ENCODE assay signal across 9 mouse cellular contexts in genomic region chr11:113132078-113133064, GRCm38 (mm10).
DNase-seq lines count a peak whose midpoint lies in the region; ATAC-seq lines count a peak whose summit lies in the region.
"Had no signal": no experiment of that assay in that cellular context is flagged by ENCODE, and none has a peak within 500 bp of the region (broad histone marks: within the 10 kb centered on the region; RNA-seq: fewer than 3 reads in every experiment).

No protein-coding gene starts in this region.

- H3K36me3 ChIP-seq in hindbrain, embryonic 13.5 days = peaks cover 11% of the 10 kb centered on the region
- H3K36me3 ChIP-seq in hindbrain, embryonic 11.5 days (ENCODE audit: control insufficient read depth, insufficient read depth, low read length) = no peaks in the 10 kb centered on the region
- H3K36me3 ChIP-seq in intestine, embryonic 15.5 days = no peaks in the 10 kb centered on the region
- no peaks in the 10 kb centered on the region for H3K36me3 ChIP-seq in lung, embryonic 16.5 days (ENCODE audit: control insufficient read depth, insufficient read depth, low read length)

- no peak for DNase-seq in hindbrain, embryonic 11.5 days (ENCODE audit: low spot score)
- DNase-seq in cerebellum, adult 9-10 months = peak; percentile 38
- DNase-seq in embryo, embryonic 10 days (ENCODE audit: low spot score) = no peak
- DNase-seq in spleen, postnatal 36 days (ENCODE audit: low spot score in 2 of 2) = no peak

- no peaks in the 10 kb centered on the region; the same call in 1 of the 2 replicates for H3K9me3 ChIP-seq in hindbrain, embryonic 13.5 days
- no peaks in the 10 kb centered on the region for H3K9me3 ChIP-seq in hindbrain, embryonic 11.5 days (ENCODE audit: control insufficient read depth, low read length)
- H3K9me3 ChIP-seq in intestine, embryonic 15.5 days = no peaks in the 10 kb centered on the region
- no peaks in the 10 kb centered on the region for H3K9me3 ChIP-seq in lung, embryonic 16.5 days (ENCODE audit: control insufficient read depth, low read length)

- H3K4me2 ChIP-seq in hindbrain, embryonic 13.5 days = no peak overlapping the region
- H3K4me2 ChIP-seq in hindbrain, embryonic 11.5 days (replicated peaks; ENCODE audit: low read depth, low read length) = no peak overlapping the region
- H3K4me2 ChIP-seq in intestine, embryonic 15.5 days (replicated peaks) = 0 out of 2 replicates have a peak overlapping the region, but pooled peaks have one; percentile 19
- H3K4me2 ChIP-seq in lung, embryonic 16.5 days (ENCODE audit: low read depth, low read length) = peak overlapping the region; percentile 42

- H3K27me3 ChIP-seq in hindbrain, embryonic 13.5 days = no peaks in the 10 kb centered on the region
- H3K27me3 ChIP-seq in hindbrain, embryonic 11.5 days (ENCODE audit: control insufficient read depth, insufficient read depth, low read length) = no peaks in the 10 kb centered on the region
- no peaks in the 10 kb centered on the region for H3K27me3 ChIP-seq in intestine, embryonic 15.5 days (replicated peaks)
- no peaks in the 10 kb centered on the region for H3K27me3 ChIP-seq in lung, embryonic 16.5 days (ENCODE audit: control insufficient read depth, insufficient read depth, low read depth, low read length)

- H3K27ac ChIP-seq in hindbrain, embryonic 13.5 days = 0 out of 2 replicates have a peak overlapping the region, but pooled peaks have one; percentile 12
- H3K27ac ChIP-seq in hindbrain, embryonic 11.5 days (ENCODE audit: low read depth, low read length) = no peak overlapping the region
- H3K27ac ChIP-seq in intestine, embryonic 15.5 days = no peak overlapping the region
- H3K27ac ChIP-seq in lung, embryonic 16.5 days (ENCODE audit: low read length) = peak overlapping the region; percentile 98

- no peak overlapping the region for H3K4me3 ChIP-seq in hindbrain, embryonic 13.5 days
- H3K4me3 ChIP-seq in hindbrain, embryonic 11.5 days (ENCODE audit: low read depth, low read length) = no peak overlapping the region
- no peak overlapping the region for H3K4me3 ChIP-seq in intestine, embryonic 15.5 days (replicated peaks)
- H3K4me3 ChIP-seq in lung, embryonic 16.5 days (ENCODE audit: low read length) = 0 out of 2 replicates have a peak overlapping the region, but pooled peaks have one; percentile 17
- H3K4me3 ChIP-seq: erythroblast, embryonic 14.5 days had no signal

- H3K4me1 ChIP-seq in hindbrain, embryonic 13.5 days (replicated peaks) = peaks cover 28% of the 10 kb centered on the region
- peaks cover 4% of the 10 kb centered on the region; the same call in 1 of the 2 replicates for H3K4me1 ChIP-seq in hindbrain, embryonic 11.5 days (replicated peaks; ENCODE audit: control insufficient read depth, insufficient read depth, low read length)
- H3K4me1 ChIP-seq in intestine, embryonic 15.5 days (replicated peaks) = peaks cover 15% of the 10 kb centered on the region
- H3K4me1 ChIP-seq in lung, embryonic 16.5 days (replicated peaks; ENCODE audit: control insufficient read depth, insufficient read depth, low read length) = peaks cover 15% of the 10 kb centered on the region

- H3K9ac ChIP-seq in hindbrain, embryonic 13.5 days = no peak overlapping the region
- no peak overlapping the region for H3K9ac ChIP-seq in hindbrain, embryonic 11.5 days (ENCODE audit: low read depth, low read length)
- no peak overlapping the region for H3K9ac ChIP-seq in intestine, embryonic 15.5 days
- peak overlapping the region; percentile 45; the same call in 1 of the 2 replicates for H3K9ac ChIP-seq in lung, embryonic 16.5 days (ENCODE audit: low read length)

- 71% methylated on average over 23 of the region's 23 CpGs for WGBS in hindbrain, embryonic 13.5 days
- WGBS in hindbrain, embryonic 11.5 days = 81% methylated on average over 23 of the region's 23 CpGs
- 52% methylated on average over 23 of the region's 23 CpGs for WGBS in intestine, embryonic 15.5 days
- 49% methylated on average over 23 of the region's 23 CpGs for WGBS in lung, embryonic 16.5 days

- no peak; the same call in 1 of the 2 replicates for ATAC-seq in hindbrain, embryonic 13.5 days (ENCODE audit: low FRiP score)
- no peak for ATAC-seq in hindbrain, embryonic 11.5 days (ENCODE audit: low FRiP score)
- ATAC-seq in intestine, embryonic 15.5 days = peak; percentile 67
- ATAC-seq in lung, embryonic 16.5 days (ENCODE audit: low read depth) = peak; percentile 86
- ATAC-seq in activated CD4-positive, CD25-positive, alpha-beta regulatory T cell, adult 4 months = no peak

Comparison
In these comparisons a context has a peak if more than half of its experiments do, and no peak if none do; other contexts are left out.
1. H3K27ac ChIP-seq: peak in hindbrain, embryonic 13.5 days (single experiment) and lung, embryonic 16.5 days (single experiment); none in hindbrain, embryonic 11.5 days (single experiment) and intestine, embryonic 15.5 days (single experiment).
2. ATAC-seq: peak in intestine, embryonic 15.5 days (single experiment) and lung, embryonic 16.5 days (single experiment); none in hindbrain, embryonic 13.5 days (single experiment), hindbrain, embryonic 11.5 days (single experiment) and activated CD4-positive, CD25-positive, alpha-beta regulatory T cell, adult 4 months (single experiment).
3. H3K4me2 ChIP-seq: peak in intestine, embryonic 15.5 days (single experiment) and lung, embryonic 16.5 days (single experiment); none in hindbrain, embryonic 13.5 days (single experiment) and hindbrain, embryonic 11.5 days (single experiment).